Mouse (Mus musculus) embryonic fibroblast, embryonic 13.5 days (primary cell): Measurements from ENCODE around the gene Tmem63b. TPM values are rescaled to one million over a fixed set of nuclear protein-coding genes. Genes with fewer than 3 reads are reported as not detected.

Experiments used
- H3K27ac ChIP-seq: 2 replicates; pipeline ENCODE4 v1.5.1; 2012; ENCODE audit warnings: low read length, control low read depth, inconsistent platforms; ENCODE audit not compliant: insufficient read depth
- H3K4me1 ChIP-seq: 2 replicates; pipeline ENCODE4 v1.6.1; 2011; ENCODE audit warnings: low read length; ENCODE audit not compliant: control insufficient read depth, insufficient read depth
- H3K4me3 ChIP-seq: 2 replicates; pipeline ENCODE4 v1.5.1; 2011; ENCODE audit warnings: mild to moderate bottlenecking, control low read depth, low read length; ENCODE audit not compliant: insufficient read depth
- CTCF ChIP-seq: IDR thresholded peaks from 2 replicates; pipeline ENCODE4 v1.5.1; 2011; ENCODE audit warnings: mild to moderate bottlenecking, control low read depth, low read length, moderate library complexity, borderline replicate concordance; ENCODE audit not compliant: insufficient read depth
- POLR2A ChIP-seq: IDR thresholded peaks from 2 replicates; pipeline ENCODE4 v1.6.1; 2011; ENCODE audit warnings: low read depth, mild to moderate bottlenecking, control low read depth, low read length, moderate library complexity
- polyA plus RNA-seq: library from polyadenylated mRNA; stranded (reverse); fragments of >200 nt; gene quantifications from 2 replicates; pipeline ENCODE4 v1.2.4, GENCODE M21; 2011; ENCODE audit warnings: low read depth; ENCODE audit not compliant: missing spikeins, insufficient read length

The Tmem63b gene
- polyA plus RNA-seq, 1 experiment = 42.8 TPM

DNA sequence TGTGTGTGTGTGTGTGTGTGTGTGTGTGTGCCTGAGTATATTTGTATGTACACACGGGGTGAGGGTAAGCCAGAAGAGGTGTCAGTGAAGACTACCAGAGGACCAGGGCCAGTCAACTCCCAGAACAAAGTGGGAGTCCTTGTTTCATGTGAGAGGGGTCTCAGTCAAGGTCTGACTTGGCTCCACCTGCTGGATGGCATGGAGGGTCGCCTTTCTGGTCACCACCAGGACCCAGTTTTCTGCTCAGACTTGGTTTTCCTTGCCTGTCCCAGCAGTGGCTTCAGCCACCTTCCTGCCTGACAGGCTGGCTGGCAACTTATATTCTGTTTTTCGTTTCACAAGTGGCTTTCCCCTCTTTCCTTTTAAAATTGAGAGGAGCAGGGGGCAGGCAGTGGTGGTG is 20.7 kb upstream of the Tmem63b start:
- TF ChIP-seq POLR2A (no peak), CTCF (no peak)
- no peak overlapping the region for H3K27ac ChIP-seq

DNA sequence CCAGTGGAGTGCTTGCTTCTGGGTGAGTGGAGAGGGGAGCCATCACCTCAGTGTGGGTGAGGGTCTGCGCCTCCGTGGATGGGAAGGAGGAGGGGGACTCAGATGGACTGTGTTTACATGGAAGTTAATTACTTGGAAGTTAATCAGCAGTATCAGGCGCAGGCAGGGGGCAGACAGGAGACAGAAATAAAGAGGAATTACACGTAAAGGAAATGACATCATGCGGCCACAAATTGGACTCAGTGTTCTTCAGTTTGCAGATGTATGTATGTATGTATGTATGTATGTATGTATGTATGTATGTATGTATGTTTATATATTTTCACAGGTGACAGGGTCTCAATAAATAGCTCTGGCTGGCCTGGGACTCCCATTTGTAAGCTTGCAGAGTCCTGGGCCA is 20.1 kb upstream of the Tmem63b start:
- H3K4me3 ChIP-seq = no peak overlapping the region
- H3K4me1 ChIP-seq = no peaks in the 10 kb centered on the region
- no peak for TF ChIP-seq POLR2A
- TF ChIP-seq CTCF = no peak
- no peak overlapping the region for H3K27ac ChIP-seq

More for the DNA sequence above, 20.7 kb upstream of the Tmem63b start:
- H3K4me3 ChIP-seq = no peak overlapping the region
- H3K4me1 ChIP-seq = no peaks in the 10 kb centered on the region

DNA sequence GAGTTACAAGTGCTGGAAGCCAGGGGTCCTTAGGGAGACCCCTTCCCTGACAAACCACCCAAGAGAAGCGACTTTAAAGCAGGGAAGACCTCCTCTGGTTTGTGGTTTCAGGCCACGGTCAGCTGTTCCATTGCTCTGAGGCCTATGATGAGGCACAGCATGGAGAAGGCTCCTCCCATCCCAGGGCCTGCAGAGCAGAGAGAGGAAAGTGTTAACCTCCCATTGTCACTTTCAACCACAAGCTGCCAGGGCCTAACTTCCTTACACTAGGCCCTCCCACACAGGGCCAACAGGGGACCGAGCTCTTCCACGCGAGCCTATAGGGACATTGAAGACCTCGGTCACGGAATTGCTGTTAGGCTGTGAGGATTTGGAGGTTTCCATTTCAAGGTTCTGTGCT is 16.5 kb upstream of the Tmem63b start:
- TF ChIP-seq POLR2A = no peak
- no peak for TF ChIP-seq CTCF
- Histone ChIP-seq H3K4me3 (no peak overlapping the region), H3K4me1 (no peaks in the 10 kb centered on the region), H3K27ac (no peak overlapping the region)

DNA sequence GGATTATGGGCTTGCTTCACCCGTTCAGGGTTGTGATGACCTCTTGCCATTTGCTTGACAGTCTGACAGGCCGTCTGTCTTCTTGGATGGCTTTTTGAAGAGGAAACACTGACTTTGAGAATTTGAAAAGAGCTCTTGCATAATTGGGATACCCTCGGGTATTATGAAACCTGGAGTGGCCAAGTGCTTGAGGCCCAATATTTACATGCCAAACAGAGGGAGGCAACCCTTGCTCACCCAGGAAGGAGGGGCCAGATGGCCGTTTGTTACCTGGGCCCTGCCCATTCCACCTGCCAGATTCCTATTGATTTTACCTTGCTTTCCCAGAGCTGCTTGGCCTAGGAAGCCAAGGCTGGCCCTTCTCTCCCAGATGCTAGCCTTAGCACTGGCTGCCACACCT is 15.5 kb upstream of the Tmem63b start:
- Histone ChIP-seq H3K27ac (no peak overlapping the region), H3K4me1 (no peaks in the 10 kb centered on the region), H3K4me3 (no peak overlapping the region)
- TF ChIP-seq CTCF (no peak), POLR2A (no peak)

DNA sequence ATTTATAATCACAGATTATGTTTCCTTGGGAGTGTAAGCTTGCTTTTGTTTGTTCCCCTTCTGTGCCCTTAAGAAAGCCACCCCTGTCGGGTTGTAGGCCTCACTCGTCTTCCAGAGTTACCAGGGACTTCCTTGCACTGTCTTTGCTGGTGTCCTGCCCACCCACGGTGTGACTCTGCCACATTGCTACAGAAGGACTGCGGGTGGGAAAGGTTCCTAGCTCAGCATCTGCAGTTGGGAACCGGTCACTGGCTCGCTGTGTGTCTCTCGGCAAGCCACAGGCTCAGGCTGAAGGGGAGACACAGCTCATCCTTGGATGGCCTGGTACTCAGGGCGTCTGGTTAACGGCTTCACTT is 14.5 kb upstream of the Tmem63b start:
- Histone ChIP-seq H3K27ac (no peak overlapping the region), H3K4me3 (no peak overlapping the region), H3K4me1 (no peaks in the 10 kb centered on the region)
- TF ChIP-seq POLR2A = no peak
- TF ChIP-seq CTCF = no peak

DNA sequence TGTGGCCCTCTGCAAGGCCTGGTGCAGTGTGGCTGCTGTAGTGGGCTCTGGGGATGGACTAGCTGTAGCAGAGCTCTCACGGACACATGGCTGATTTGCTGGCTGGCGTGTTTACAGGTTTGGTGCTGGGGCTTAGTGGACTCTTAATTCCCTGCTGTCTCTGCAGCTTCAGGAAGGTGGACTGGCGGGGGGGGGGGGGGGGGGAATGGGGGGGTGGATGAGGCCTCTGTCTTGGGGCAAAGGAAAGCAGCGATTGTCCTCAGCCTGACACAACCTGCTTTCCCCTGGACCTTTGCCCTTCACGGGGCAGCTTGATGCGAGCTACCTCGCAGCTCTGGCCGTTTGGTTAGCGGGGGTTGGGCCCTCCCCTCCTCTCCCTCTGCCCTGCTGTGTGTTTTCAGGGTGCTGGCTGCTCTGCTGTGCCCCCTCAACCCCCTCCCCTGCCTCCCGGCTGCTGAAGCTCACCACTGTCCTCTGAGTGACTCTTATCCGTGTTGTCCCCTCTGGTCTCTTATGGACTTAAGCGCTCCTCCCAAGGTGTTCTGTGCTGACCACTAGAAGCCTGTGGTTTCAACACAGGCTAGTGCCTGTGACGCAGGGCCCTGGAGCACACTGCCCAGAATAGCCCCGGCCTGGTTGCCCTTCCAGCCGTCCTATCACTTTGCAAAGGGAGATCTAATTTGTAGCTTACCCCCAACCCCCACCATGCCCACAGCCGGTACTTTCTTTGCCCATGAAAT is 14.0 kb upstream of the Tmem63b start:
- Histone ChIP-seq H3K27ac (no peak overlapping the region), H3K4me1 (0 out of 2 replicates have a peak, but pooled peaks cover under 1% of the 10 kb centered on the region), H3K4me3 (no peak overlapping the region)
- TF ChIP-seq CTCF (no peak), POLR2A (no peak)

DNA sequence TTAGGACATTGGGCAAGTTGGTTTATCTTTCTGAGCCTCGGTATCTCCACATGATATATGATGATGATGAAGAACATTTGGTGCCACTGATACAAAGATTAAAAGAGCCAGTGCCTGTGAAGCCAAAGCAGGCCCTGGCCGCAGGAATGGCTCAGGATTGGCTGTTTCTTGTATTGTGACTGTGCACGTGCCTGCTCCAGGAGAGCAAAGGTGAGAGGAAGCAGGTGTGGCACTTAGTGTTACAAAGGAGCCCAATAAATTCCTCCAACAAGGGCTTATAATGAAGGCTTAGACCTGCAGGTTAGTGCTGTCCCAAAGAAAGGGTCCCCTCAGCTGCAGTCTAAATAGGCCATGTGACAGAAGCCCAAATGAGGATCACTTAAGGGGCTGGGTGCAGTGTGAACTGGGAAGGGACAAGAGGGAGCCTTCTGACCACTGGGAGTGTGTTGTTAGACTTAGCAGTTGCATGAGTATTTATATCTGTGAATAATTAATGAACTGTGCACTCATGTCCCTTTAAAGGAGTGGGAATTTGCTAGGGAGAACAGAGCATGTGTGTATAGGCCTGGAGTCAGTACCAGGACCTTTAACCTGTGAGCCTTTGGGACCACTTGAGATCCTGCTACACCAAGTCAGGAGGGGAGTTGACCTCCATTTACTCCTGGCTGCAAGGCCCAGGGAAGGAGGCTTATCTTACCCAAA is 12.5 kb upstream of the Tmem63b start:
- H3K4me3 ChIP-seq = no peak overlapping the region

DNA sequence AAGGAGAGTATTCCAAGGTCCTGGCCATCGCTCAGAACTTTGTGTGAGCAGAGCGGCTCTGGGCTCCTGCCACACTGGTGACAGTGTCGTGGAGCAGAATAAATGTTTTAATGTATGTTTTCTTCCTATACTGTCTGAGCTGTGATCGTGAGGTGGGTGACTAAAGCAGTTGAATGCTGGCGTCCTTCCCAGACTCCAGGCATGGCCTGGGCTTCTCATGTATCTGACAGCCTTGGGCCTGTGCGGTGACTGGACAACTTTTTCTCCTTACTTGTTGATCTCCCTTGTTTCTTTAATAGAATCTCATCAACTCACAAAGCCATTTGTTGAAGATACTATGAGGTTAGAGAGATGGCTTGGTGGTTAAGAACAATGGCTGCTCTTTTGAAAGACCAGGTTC is 11.7 kb upstream of the Tmem63b start:
- no peak overlapping the region for H3K4me3 ChIP-seq
- no peak overlapping the region for H3K27ac ChIP-seq
- TF ChIP-seq POLR2A (no peak), CTCF (no peak)
- H3K4me1 ChIP-seq = peaks cover 14% of the 10 kb centered on the region; the same call in 1 of the 2 replicates

More for the DNA sequence above, 12.5 kb upstream of the Tmem63b start:
- Histone ChIP-seq H3K27ac (no peak overlapping the region), H3K4me1 (peaks cover 11% of the 10 kb centered on the region; the same call in 1 of the 2 replicates)
- TF ChIP-seq CTCF (no peak), POLR2A (no peak)

DNA sequence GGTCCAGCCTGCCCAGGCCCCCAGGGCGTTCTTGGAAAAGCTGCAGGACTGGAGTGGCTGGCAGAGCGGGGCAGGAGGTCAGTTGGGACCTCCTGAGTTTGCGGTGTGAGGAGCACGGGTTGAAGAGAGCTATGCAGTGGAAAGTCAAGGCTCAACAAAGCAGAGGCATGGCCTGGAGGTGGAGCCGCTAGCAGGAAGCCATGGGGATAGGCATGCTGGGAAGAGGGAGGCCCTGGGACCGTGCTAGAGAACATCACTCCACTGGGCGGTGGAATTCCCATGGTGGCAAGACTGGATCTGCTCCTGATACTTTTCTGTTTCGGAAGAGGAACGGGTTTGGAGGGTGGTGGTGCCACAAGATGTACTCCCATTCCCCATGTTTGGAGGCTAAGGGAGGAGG is 10.3 kb upstream of the Tmem63b start:
- Histone ChIP-seq H3K4me3 (no peak overlapping the region), H3K27ac (no peak overlapping the region), H3K4me1 (peaks cover 14% of the 10 kb centered on the region; the same call in 1 of the 2 replicates)
- no peak for TF ChIP-seq CTCF
- TF ChIP-seq POLR2A = no peak
